Mouse (Mus musculus) ovary, adult 18-20 months (tissue): Measurements from ENCODE around the gene Sorl1.

Experiments used
- DNase-seq: peaks from one replicate; pipeline ENCODE4 v3.0.0; 2022; ENCODE audit warnings: low spot score, mixed read lengths

The Sorl1 gene

DNA sequence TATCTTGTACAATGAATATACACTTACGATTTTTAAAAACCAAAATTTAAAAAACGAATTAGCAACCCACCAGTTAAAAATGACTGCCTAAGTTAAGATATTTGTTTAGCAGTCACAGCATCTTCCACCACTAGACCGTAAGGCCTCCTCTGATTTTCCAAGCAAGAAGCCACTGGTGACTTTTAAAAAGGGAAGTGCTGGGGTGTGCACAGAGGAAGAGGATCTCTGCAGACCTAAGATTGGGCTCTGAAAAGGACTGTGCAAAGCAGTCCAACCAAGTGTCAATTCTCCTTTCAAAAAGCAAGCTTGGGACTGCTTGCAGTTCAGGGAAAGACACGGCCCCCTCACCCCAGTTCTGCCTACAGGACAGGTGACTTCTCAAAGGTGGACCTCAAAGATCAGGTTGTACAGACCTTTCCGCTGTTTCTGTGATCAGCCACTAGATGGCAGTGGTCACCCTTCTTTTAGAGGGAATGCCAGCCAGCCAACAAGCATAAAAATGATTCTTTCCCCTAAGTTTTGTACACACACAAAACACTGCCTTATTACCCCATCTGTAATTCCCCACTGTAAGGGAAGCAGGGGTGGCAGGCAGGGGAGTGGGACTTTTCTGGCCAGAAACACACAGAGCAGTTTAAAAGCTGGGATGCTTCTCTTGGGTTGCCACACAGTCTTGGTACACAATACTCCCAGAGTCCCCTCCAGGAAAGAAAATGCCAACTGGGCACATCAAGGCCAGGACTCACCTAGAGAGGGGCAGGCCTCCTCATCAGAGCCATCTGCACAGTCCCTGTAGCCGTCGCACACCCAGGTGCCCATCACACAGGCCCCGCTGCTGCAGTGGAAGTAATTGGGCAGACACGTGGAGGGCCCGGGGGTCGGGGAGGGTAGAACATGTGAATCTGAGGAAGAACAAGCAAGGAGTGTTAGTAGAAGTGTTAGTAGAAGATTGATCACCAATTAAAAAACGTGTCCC, 124.3 kb downstream of the Sorl1 start:
- no peak for DNase-seq

DNA sequence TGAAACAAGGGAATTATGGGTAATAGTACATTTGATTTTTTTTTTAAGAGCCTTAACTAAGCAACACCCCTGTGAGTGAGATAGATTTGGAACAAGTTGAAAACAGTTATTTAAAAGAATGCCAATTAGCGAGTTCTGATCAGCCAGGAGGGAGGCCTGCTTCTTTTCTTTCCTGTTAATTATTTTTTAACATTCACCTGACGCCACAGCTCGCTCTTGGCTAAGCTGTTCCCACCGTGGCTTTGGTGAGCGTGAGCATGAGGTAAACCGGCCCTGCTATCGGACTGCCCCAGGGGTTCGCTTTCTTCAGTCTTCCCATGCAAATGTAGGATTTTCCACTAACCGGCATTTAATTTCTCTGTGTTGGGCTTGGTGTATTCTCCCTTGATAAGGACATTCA, 128.8 kb downstream of the Sorl1 start:
- no peak for DNase-seq

DNA sequence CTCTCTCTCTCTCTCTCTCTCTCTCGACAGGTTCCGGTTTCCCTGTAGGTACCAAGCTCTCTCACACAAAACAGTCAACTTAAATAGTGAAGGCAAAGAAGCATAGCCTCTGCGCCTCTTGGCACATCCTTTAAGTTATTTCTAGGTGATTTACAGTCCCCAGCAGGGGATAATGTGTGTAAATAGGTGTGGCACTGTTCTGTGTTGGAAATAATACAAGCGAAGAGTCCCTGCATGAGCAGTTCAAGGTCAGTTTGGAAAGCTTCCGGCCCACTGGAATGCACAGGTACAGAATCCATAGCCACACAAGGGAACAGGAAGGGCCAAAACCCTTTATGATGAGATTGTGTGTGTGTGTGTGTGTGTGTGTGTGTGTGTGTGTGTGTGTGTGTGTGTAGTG, 130.3 kb downstream of the Sorl1 start:
- DNase-seq = no peak

DNA sequence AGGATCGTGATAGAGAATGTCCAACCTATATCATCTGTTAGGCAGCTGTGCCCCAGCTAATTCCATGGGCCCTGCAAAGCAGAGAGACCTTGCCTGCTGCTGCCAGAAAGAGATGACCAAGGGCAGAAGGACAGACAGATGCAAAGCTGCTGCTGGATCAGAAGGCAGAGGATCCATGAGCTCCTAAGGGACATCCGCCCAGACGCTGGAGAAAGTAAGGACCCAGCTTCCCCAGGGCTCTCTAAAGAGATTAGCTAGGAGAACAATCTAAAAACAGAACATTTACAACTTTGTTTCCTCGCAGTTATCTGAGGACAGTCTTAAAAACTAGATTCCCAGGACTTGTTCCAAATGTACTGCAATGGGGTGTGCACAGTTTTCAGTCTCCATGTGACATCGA, 131.3 kb downstream of the Sorl1 start:
- DNase-seq = no peak

DNA sequence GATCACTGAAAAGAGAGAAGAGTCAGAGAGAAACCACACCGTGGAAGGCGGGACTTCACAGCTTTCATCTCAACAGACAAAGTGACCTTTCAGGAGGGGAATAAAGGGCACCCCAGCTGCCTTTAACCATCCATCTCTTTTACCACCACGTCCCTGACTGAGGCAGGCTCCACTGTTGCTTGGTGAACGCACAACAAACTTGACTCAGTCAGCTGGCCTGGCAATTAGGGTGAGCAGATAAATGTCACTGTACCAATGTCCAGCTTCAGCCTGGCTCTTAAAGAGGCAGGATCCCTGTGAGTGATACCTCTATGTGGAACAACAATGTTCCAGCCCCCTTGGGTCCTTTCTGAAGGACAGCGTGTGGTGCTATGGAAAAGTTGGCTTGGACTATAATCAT, 138.5 kb downstream of the Sorl1 start:
- DNase-seq = no peak

DNA sequence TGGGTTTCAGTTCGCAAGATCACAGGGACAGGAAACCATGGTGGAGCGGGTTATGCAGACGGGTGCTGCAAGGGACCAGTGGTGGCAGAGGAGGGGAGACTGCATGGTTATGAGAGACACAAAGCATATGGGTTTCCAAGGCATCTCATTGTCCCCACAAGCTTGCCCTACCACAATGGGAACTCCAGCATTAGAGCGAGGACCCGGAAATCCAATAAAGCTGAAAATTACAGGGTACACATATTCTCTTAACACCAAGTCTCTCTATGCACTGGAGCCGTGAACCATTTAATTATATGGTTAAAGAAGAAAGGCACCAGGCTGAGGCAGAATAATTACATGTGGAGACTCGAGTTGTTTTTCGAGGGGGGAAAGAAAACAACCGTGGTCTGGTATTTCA, 139.0 kb downstream of the Sorl1 start:
- no peak for DNase-seq

DNA sequence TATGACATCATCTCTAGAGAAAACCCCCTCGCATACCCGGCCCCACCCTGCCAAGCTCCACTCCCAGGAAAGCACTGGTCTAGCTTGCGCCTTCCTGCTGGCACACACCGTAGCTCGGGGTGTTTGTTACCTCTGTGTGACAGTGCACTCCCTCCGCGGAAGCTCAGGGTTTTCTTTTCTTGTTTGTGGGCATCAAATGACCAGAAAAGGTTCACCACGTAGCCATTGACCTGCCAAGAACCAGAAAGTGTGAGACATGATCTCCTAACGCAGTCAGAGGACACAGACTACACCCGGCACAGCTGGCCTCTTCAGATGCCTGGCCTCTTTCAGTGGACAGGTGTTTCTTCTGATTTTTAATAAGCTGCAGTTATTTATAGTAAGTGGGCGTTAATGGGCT, 139.8 kb downstream of the Sorl1 start:
- DNase-seq = no peak

DNA sequence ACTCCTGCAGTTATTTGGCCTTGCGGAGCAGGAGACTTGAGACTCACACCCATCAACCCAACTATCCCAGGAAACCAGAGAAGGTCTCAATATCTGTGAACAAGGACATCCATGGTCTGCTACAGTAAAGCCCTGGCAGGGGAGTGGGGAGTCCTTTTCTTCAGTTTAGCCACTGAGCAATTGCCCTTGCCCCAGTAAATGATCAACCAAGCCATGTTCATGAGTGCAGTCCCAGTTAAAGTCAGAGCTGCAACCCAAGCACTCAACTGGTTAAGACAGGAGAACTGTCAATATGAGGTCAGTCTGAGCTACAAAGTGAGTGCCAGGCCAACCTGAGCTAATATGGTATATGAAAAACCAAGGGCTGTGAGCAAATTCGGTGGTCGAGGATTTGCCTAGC, 140.8 kb downstream of the Sorl1 start:
- DNase-seq = no peak

DNA sequence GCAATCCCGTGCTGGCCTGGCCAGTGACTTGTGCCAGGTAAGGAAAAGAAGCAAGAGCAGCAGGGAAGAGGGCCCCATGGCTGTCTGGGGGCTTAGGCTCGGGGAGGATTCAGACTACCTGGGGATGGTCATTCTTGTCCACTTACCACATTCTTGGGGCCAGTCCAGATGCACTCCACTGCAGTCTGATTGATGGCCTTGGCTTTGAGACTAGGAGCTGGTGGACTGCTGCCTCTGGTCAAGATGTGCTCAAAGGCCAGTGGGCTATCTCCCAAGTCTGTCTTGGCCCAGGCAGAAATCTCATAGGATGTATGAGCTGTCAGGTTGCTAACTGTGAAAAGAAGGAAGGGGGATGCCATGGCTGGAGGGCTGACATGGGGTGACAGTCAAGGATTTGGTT, 141.3 kb downstream of the Sorl1 start:
- DNase-seq = no peak

DNA sequence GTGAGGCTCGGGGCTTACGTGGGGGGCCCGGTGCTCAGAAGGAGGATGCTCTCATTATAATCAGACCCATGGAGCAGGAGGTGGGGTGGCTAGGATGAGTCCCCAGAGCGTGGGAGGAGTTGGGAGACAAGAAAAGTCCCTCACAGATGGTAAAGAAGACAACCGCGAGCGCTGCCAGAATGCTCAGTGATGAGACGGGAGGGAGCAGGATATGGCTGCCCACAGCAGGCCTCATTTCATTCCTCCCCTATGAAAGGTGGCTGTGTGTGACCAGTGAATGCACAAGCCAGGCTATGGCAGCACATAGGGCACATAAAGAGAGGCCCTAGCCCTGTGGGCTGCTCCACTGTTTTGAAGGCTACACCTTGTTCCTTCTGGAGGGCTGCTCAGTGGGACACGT, 142.1 kb downstream of the Sorl1 start:
- no peak for DNase-seq

DNA sequence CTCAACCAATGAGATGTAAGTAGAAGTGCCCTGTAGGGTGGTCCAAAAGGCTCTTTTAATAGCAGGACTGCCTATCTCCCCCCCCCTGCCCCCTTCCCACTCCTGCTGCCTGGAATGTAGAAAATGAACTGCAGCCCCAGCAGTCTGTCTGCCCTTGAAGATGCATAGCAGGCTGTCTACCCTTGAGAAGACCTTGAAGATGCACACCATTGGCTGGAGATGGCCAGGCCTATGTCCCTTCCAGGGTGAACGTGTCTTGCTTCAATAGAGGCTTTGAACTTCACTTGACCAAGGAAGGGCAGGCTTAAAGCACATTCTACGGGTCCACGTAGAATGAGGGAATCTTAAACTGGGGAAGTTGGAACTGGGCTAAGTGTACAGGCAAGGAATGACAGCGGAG, 142.8 kb downstream of the Sorl1 start:
- DNase-seq = no peak

DNA sequence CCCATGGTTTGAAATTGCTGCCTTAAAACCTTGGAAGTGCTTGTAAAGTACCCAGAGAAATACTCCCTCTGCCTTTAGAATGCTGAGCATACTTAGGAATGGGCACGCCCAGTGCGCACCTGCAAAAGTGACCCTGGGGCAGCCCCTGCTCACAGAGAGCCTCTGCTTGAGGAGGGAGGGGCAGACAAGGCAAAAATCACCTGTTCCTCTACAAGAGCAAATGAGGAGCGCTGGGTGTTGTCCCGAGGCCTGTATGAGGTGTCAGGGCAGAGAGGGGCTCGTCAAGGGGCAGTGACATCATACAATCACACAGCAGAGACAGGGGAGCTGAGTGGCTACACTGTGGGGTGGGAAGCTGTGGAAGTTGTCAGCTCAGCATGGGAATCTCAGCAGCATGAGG, 143.3 kb downstream of the Sorl1 start:
- no peak for DNase-seq

DNA sequence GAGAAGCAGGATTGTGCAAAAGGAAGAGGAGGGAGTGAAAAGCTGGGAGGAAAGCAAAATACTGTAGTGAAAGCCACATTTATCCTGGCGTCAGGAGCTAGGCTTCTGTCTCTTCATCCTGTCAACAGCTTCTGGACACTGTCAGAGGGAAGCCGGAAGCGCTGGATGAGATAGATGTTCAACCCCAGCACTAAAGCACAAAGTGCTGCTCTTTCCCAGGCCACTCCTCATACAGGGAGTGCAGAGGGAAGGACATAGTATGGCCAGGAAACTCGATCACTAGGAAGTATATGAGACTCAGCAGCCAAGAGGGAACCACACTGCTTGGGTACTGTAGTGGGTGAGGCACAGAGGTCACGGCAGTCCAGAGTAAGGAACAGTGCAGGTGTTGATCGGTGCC, 145.7 kb downstream of the Sorl1 start:
- DNase-seq = no peak

DNA sequence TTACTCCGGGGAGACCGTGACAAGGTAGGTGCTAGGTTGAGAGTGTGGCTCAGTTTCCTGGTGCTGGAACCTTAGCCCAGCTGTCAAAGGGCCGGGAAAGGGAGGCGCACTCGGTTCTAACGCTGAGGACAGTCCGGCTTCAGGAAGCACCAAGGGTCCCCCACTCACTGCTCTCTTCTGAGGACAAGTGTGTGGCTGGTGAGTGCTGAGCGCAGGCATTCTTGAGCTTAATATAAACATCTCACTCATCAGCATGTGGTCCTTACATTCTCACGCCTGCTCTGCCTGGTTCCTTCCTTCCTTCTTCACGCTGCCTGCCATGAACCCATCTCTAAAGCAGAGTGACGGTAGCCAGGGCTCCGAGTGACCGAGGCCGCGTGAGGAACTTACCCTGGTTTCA, 148.1 kb downstream of the Sorl1 start:
- DNase-seq = no peak

DNA sequence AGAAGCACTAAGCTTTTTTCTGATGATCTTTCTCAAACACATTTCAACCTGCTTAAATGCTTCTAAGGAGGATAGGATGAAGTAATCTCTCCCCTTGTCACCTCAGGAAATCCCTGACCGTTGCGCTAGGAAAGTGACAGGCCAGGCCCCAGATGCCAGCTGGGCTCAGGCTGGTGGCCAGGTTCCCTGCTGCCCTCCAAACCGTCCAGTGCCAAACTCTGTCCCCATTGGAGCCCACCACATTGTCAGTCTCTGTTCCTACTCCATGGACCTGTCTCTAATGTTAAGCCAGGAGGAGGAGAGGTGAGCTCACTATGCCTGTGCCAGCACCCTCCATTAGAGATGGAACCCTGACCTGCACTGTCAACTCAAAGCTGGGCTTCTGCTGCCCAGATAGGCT, 149.4 kb downstream of the Sorl1 start:
- no peak for DNase-seq

DNA sequence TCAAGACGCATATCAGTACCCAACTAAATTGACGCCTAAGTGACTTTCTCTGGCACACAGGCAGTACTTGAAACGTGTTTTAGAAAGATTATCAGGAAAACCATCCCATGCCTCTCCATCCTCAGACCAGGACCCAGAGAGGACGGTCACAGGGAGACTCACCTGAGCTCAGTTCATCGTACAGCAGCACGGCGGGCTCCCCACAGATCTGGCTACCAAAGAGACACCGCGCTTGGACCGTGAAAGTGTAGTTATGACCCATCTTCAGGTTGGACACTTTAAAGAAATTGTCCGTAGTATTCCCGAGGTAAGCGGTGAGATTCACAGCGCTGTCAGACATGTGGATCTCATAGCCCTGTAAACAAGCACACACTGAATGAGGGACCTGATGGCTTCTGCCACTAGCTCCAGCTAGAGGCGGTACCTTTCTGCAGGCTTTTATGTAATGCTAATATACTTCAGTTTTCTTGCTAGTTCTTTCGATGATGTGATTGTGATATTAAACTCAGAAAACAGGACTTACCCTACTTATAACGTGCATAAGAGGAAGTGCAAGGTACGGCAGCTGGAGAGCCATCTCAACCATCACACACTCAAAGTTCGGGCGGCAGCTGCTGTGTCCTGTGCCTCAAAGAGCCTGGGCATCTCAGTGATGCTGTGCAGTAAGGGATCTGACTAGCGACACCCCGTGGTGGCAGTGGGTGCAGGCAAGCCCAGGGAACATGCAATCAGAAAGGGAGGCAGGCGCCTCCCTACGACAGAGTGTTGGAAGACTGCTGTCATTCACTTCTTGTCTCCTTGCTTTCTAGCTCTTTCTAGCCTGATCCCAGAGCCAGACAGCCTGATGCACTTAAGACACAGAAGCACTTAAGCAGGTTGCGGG, 150.1 kb downstream of the Sorl1 start:
- DNase-seq = no peak

DNA sequence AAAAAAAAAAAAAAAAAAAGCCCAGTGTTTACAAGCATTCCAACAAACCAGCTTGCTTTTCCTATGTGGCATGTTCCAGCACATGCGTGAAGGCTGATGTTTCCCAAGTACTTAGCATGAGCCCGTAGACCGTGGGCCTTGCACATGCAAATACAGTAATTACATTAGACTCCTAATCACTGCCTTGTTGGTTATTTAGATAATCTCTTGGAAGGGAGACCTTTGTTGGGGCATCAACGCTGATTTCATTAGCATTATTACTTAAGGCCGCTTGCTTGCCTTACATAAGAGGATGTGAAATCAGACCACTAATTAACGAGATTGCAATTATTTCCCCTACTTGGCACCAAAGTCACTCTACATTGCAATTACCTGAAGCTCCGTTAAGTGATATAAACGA, 154.1 kb downstream of the Sorl1 start:
- DNase-seq = no peak

DNA sequence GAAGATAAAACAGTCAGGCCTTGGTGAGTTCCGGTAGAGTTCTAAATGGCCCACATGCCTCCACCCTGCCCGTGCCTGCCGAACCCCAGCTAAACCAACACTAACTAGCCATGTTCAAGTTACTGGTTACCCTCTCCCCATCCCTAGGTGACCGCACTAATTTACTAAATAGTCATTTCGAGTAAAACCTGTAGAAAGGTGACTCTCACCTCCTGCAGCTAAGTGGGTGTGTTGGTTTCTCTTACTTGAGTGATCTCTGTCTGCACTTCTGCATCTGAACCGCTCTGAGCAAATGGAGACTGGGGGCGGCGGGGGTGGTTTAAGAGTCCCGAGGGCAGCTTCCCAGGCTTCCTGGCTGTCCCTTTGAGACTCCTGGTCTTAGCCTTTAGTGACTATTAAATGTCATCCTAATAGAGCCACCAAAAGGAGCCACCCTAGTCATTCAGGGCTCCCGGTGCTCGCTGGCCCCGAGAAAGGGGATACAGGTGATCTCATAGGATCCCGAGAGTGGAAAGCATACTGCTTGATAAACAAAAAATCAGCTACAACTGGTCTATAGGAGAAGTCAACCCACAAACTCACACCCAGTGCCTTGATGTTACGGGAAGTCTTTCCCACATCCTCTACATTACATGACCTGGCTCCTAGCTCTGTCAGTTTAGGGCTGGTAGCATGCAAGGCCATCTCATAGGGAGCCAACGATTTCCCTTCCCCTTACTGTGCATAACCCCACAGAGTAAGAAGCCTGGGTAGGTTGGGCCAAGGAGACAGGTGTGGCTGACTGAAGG, 155.2 kb downstream of the Sorl1 start:
- DNase-seq = no peak

DNA sequence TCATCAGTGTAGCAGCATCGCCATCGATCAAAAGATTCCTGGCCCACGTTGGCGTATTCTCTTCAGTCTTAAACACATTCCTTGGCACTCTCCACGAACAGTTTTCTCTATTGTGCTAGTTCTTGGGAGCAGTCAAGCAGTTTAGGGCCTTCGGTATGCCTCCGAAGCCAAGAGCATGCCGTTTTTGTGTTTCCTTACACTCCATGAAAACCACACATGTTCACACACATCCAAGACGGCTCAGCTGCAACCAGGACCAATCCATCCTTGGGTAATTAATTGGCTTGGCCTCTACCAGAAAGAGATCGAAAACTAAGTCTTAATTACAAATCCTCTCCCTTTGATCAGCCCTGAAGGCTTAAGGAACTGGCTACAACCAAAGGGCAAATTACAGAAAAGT, 162.8 kb downstream of the Sorl1 start:
- DNase-seq = no peak

DNA sequence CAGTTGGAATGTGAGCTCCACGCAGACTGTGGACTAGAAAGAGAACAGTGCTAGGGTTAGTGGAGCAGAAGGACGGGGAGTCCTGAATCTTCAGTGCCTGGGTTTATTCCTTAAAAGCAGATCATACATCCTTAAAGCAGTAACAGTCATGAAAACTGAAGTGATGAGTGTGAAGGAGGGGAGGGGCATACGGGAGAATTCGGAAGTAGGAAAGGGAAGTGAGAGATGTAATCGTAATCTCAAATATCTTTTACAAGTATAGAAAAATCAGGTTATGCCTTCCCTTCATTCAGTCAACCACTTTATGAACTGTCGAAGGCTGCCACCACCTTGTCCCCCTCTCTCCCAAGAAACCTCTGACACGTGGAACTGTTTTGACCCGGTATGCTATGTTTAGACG, 165.8 kb downstream of the Sorl1 start:
- DNase-seq = no peak

DNA sequence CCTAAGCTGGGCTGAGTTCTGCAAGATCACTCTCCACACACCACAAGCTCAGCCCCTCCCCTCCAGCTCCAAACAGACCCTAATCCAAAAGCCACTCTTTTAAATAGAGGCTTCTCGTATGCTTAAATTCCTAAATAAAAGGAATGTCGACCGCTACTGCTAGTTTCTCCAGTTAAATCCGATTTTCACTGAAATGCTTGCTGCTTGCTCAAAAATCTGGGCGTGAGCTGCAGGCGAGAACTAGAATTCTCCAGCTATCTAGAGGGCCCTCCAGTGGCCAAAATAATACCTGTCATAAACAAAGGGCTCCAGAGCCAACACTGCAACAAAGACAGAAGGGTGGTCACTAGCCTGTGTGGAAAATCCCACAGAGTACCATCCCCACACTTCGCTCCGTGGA, 170.6 kb downstream of the Sorl1 start:
- no peak for DNase-seq

DNA sequence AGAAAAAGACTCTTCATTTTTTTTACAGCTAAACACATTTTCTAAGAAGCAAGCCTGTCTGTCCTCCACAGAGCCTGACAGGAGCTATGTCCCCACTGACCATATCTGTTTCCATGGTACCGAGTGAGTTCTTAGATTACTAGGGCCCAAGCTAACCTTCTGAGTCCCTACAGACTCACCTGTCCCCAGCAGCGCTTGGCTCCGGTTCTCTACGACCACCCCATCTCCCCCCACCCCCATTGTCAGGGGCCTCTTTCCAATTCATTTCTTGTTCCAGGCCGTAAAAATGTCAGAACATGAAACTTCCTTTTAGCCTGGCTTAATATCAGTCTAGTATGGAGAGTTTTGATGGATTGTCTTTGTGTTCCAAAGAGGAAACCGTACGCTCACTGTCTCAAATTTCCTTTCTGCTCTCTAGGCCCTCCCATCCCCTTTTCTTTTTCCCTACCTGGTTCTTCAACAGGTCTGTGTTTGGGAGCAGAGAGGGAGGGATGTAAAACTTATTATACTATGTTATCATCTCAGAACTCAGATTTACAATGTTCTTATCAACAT, 171.4 kb downstream of the Sorl1 start:
- no peak for DNase-seq
